Mouse (Mus musculus) spleen, embryonic (tissue): ENCODE data around the gene Hsd17b3.

Experiments used
- CTCF ChIA-PET: fragments of 350-600 bp; sonication (Branson Sonifier 250); formaldehyde crosslinking; loops from one replicate; lab custom pipeline; 2022; lab: Charles Lee

The Hsd17b3 gene

DNA sequence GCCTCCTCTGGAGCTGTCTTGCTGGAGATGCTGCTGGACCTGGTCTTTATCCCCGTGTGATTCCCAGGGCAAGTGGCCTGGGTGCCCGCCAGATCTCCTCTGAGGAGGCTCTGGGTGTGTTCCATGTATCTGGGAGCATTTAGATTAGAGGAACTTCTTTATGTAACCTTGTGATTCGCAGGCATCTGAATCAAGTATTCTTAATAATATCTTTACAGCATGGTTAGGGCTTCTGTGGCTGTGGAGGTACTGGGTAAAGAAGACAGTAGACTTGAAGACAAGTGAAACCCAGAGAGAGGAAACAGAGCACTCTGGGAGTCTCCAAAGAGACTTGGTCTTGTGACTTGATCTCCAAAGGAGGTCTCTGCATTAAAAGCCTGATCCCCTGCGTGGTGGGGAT is at the start of gene Hsd17b3:
TSS of gene Hsd17b3 (minus strand) at position 101 of the 400 bp plus-strand sequence.
- CTCF ChIA-PET, result no interaction called here

GRCm38 (mm10) chr13:64129616-64130375 is 40.8 kb upstream of the Hsd17b3 start:
- CTCF ChIA-PET, result interaction anchor here (0.8 kb wide), 1 partner anchor 158 kb away, joined by 4 read pairs; no protein-coding TSS in a partner anchor

DNA sequence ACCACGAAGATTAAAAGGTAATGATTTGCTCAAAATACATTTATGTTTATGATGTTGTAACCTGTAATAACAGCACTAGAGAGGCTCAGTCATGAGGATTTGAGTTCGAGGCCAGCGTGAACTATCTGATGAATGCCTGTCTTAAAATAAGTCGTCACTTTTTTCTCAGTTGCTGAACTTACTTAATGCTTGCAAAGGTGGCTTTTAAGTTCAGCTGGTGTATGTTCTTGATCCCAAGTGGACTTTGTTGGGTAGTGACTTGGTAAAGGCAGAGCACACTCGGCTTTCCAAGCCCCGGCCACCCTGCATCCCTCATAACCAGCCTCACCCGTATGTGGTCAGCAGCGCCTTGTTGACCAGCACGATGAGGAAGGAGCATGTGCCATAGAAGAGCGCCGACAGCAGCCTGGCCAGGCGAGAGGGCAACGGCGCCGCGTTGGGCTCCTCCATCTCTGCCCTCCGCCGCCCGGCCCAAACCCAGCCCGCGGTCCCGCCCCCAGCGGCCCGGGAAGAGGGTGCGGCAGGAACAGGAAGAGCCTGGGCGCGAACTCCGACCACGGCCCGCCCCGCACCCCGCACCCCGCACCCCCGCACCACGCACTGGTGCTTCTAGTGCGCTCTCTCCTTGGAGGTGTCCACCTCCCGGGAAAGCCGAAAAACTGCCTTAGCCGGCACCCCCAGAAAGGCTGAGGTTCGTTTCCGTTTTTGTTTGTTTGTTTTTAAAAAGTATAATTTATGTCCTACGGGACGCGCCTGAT is 40.0 kb upstream of the Hsd17b3 start, which contains the start of gene Slc35d2:
TSS of gene Slc35d2 (minus strand) at position 511 of the 758 bp plus-strand sequence.
- CTCF ChIA-PET, result interaction anchor here (0.6 to 0.8 kb wide), 3 partner anchors 23 to 158 kb away, joined by 3 to 5 read pairs (median 4); no protein-coding TSS in a partner anchor

GRCm38 (mm10) chr13:64126316-64126715 is 37.3 kb upstream of the Hsd17b3 start:
- CTCF ChIA-PET, result no interaction called here

DNA sequence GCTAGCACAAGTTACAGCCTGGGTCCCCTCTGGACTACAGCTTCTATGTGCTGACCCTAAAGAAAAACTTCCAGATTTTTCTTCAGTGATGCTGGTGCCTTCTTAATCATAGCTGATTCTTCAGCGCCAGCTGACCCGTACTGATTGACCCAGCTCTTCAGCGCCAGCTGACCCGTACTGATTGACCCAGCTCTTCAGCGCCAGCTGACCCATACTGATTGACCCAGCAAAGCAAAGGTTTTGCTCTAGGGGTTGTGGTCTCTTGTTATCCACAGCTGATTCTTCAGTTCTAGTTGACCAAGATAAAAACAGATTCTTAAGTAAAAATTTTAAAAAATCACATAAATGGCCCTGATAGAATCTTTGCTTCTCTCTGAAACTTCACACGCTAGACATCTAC is 35.9 kb upstream of the Hsd17b3 start:
- CTCF ChIA-PET, result no interaction called here

- CTCF ChIA-PET, result no interaction called here
Observed at GRCm38 (mm10) chr13:64123491-64124188, 34.6 kb upstream of the Hsd17b3 start.

- CTCF ChIA-PET, result no interaction called here
Observed at GRCm38 (mm10) chr13:64120760-64121159, 31.7 kb upstream of the Hsd17b3 start.

- CTCF ChIA-PET, result interaction anchor here (0.6 kb wide), 1 partner anchor 39 kb away, joined by 4 read pairs; no protein-coding TSS in a partner anchor
Observed at GRCm38 (mm10) chr13:64117442-64117841, 28.4 kb upstream of the Hsd17b3 start.

GRCm38 (mm10) chr13:64110421-64110820 is 21.4 kb upstream of the Hsd17b3 start:
- CTCF ChIA-PET, result interaction anchor here (0.7 kb wide), 1 partner anchor 1061 kb away, joined by 3 read pairs; no protein-coding TSS in a partner anchor

DNA sequence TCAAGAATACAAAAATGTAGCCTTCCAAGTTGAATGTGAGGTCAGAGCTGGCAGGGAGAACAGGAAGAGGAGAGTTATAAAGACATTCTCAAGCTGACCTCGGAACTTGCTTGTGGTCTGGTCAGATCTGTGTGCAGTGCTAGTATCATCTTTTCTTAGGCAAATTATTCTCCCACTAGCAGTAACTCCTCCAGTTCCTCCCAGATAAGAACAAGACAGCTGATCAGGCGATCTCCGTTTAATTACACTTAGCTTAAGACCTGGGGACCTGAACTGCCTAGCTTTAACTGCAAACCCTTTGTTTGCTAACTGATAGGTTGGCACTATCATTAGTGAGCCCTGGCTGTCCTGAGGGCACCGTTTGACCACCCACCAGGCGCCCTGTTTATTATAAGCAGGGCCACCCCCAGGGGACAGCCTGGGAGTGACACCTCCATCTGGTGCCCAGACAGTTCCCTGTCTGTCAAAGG is 19.4 kb upstream of the Hsd17b3 start:
- CTCF ChIA-PET, result no interaction called here

DNA sequence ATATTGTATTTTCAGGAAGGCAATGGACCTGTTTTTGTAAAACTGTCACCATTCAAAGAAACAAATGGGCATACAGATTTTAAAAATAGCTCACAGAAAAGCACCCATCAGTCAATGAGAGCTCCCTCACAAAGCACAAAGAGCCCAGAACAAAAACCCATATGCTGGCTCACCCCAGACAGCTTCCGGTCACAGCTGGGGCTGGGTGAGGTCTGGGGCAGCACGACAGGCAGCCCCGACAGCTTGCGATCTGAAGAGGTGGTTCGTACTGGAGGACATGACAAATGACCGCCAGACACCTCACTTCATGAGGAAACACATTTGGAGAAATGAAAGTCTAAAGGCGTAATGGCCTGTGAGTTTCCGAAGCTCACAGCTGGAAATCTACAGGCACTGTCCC is 18.5 kb upstream of the Hsd17b3 start:
- CTCF ChIA-PET, result no interaction called here

GRCm38 (mm10) chr13:64107105-64107504 is 18.1 kb upstream of the Hsd17b3 start:
- CTCF ChIA-PET, result no interaction called here

- CTCF ChIA-PET, result interaction anchor here (0.6 kb wide), 2 partner anchors 70 to 102 kb away, joined by 3 to 5 read pairs; no protein-coding TSS in a partner anchor
Observed at GRCm38 (mm10) chr13:64105690-64106089, 16.7 kb upstream of the Hsd17b3 start.

GRCm38 (mm10) chr13:64100186-64100585 is 11.2 kb upstream of the Hsd17b3 start:
- CTCF ChIA-PET, result no interaction called here

DNA sequence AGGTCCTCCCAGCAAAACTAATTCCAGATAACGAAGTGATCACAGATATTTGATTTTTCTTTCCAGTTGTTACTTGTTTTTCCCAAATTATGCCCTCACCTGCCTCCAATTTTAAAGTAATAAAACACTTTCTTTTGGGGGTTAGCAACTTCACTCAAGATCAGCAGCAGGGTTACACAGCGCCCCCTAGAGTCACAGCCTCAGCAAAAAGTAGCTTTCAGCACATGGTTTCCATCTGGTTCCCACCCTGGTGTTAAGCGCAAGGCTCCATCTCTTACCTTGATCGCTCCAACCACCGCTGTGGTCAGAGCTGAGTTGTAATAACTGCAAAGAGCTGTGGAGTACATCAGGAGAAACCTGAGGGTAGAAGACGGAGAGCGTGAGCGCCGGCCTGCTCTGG is 10.0 kb upstream of the Hsd17b3 start:
- CTCF ChIA-PET, result interaction anchor here (1.6 kb wide), 1 partner anchor 110 kb away, joined by 3 read pairs; no protein-coding TSS in a partner anchor

DNA sequence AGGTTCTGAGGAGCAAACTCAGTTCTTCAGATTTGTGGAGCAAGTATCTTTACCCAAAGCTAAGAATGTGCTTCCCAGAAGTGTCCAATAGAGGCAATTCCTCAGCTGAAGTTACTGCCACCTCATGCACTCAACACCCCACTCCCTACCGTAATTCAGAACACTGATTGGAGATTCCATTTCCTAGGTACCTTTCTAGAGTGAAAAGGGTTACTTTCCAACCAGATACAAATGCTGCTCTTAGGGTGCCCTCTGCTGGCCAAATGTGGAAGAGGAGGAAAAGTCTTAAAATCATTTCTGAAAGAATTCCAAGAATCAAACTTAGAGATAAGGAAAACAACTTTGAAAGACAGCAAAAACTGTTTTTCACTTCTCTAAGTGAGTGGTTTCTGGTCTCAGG is 4.3 kb upstream of the Hsd17b3 start:
- CTCF ChIA-PET, result no interaction called here

- CTCF ChIA-PET, result interaction anchor here (1.4 kb wide), 1 partner anchor 12 kb away, joined by 3 read pairs; no protein-coding TSS in a partner anchor
Observed at GRCm38 (mm10) chr13:64092752-64093151, 3.7 kb upstream of the Hsd17b3 start.

- CTCF ChIA-PET, result interaction anchor here (1.4 kb wide), 1 partner anchor 12 kb away, joined by 3 read pairs; no protein-coding TSS in a partner anchor
Observed at GRCm38 (mm10) chr13:64092141-64092540, 3.1 kb upstream of the Hsd17b3 start.

DNA sequence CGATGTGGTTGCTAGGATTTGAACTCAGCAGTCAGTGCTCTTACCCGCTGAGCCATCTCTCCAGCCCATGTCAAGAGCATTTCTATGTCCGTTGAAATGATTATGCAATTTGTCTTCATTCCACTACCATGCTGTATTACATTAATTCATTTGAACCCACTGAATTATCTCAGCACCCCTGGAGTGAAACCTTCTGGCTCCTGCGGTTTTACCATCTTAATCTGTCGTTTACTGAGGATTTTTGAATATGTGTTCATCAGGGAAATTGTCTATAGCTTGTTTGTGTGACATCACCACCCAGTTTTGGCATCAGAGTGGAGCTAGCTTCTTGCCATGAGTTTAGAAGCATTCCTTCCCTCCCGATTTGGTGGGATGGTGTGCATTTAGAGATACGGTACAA is 2.0 kb upstream of the Hsd17b3 start:
- CTCF ChIA-PET, result no interaction called here

GRCm38 (mm10) chr13:64090278-64090677 is 1.2 kb upstream of the Hsd17b3 start:
- CTCF ChIA-PET, result no interaction called here

- CTCF ChIA-PET, result no interaction called here
Observed at GRCm38 (mm10) chr13:64088057-64088456, 973 bp downstream of the Hsd17b3 start.
